Mouse (Mus musculus) MEL (cell line): Measurements from ENCODE around the gene Xpo6. TPM values are rescaled to one million over a fixed set of nuclear protein-coding genes. Genes with fewer than 3 reads are reported as not detected.

ENCODE experiments used
- DNase-seq: peaks from one replicate; pipeline ENCODE4 v3.0.0; 2011; ENCODE audit warnings: low read depth, low spot score
- H3K27ac ChIP-seq: 2 replicates; pipeline ENCODE4 v1.5.1; 2012; ENCODE audit warnings: low read depth, mild to moderate bottlenecking, control low read depth, low read length, moderate library complexity; ENCODE audit not compliant: control insufficient read depth
- H3K27me3 ChIP-seq, 2 experiments: fragments of 150-350 bp in 1 of 2; sonication (generic) in 1 of 2; 2 replicates each; pipeline ENCODE4 v1.6.1; 2012; ENCODE audit warnings: low read length in 2 of 2, mild to moderate bottlenecking in 2 of 2, improper control_type of control experiment in 1 of 2, moderate library complexity in 1 of 2; ENCODE audit not compliant: insufficient read depth in 2 of 2, control insufficient read depth in 1 of 2
- H3K36me3 ChIP-seq, 2 experiments: 2 replicates each; pipeline ENCODE4 v1.6.1; 2012 to 2014; ENCODE audit warnings: low read length in 2 of 2, improper control_type of control experiment in 1 of 2, inconsistent platforms in 1 of 2, mild to moderate bottlenecking in 1 of 2; ENCODE audit not compliant: insufficient read depth in 2 of 2, control insufficient read depth in 1 of 2
- H3K4me1 ChIP-seq, 2 experiments: fragments of 150-350 bp in 1 of 2; sonication (generic) in 1 of 2; 2 replicates each; pipeline ENCODE4 v1.6.1; 2012; ENCODE audit warnings: low read length in 2 of 2, improper control_type of control experiment in 1 of 2, mild to moderate bottlenecking in 1 of 2; ENCODE audit not compliant: insufficient read depth in 2 of 2, control insufficient read depth in 1 of 2
- H3K4me3 ChIP-seq, 2 experiments: fragments of 150-350 bp in 1 of 2; sonication (generic) in 1 of 2; 2 replicates each; pipeline ENCODE4 v1.5.1; 2012; ENCODE audit warnings: low read depth in 2 of 2, low read length in 2 of 2, mild to moderate bottlenecking in 2 of 2, moderate library complexity in 2 of 2, control low read depth in 1 of 2, improper control_type of control experiment in 1 of 2; ENCODE audit not compliant: control insufficient read depth in 1 of 2, insufficient read depth in 1 of 2
- H3K79me2 ChIP-seq: 2 replicates; pipeline ENCODE4 v1.6.1; 2012; ENCODE audit warnings: mild to moderate bottlenecking, low read length, moderate library complexity; ENCODE audit not compliant: control insufficient read depth, poor library complexity, insufficient read depth
- H3K9ac ChIP-seq: 2 replicates; pipeline ENCODE4 v1.6.1; 2012; ENCODE audit warnings: low read depth, mild to moderate bottlenecking, control low read depth, low read length, moderate library complexity; ENCODE audit not compliant: control insufficient read depth, poor library complexity, severe bottlenecking
- H3K9me3 ChIP-seq: fragments of 150-350 bp; sonication (generic); replicated peaks from 2 replicates; pipeline ENCODE4 v1.6.1; 2012; ENCODE audit warnings: mild to moderate bottlenecking, low read length, improper control_type of control experiment, moderate library complexity; ENCODE audit not compliant: insufficient read depth
- CHD1 ChIP-seq: IDR thresholded peaks from 2 replicates; pipeline ENCODE4 v1.6.1; 2012; ENCODE audit warnings: low read depth, mild to moderate bottlenecking, inconsistent platforms, low read length, improper control_type of control experiment
- CTCF ChIP-seq, 3 experiments: IDR thresholded peaks in 2 of 3; conservative IDR thresholded peaks in 1 of 3; 2 replicates each; pipeline ENCODE4 v1.5.1; 2011 to 2012; ENCODE audit warnings: low read length in 3 of 3, low read depth in 2 of 3, mild to moderate bottlenecking in 2 of 3, improper control_type of control experiment in 1 of 3, inconsistent platforms in 1 of 3, mixed read lengths in 1 of 3, moderate library complexity in 1 of 3; ENCODE audit not compliant: control insufficient read depth in 1 of 3, insufficient read depth in 1 of 3, poor library complexity in 1 of 3, severe bottlenecking in 1 of 3
- E2F4 ChIP-seq: IDR thresholded peaks from 2 replicates; pipeline ENCODE4 v1.6.1; 2011; ENCODE audit warnings: low read depth, low read length, improper control_type of control experiment, borderline replicate concordance
- ELF1 ChIP-seq: IDR thresholded peaks from 2 replicates; pipeline ENCODE4 v1.6.1; 2014; ENCODE audit warnings: low read depth, mild to moderate bottlenecking, inconsistent platforms, low read length, improper control_type of control experiment, moderate library complexity
- GABPA ChIP-seq: IDR thresholded peaks from 2 replicates; pipeline ENCODE4 v1.6.1; 2012; ENCODE audit warnings: low read depth, mild to moderate bottlenecking, inconsistent platforms, low read length, improper control_type of control experiment, moderate library complexity
- GATA1 ChIP-seq: IDR thresholded peaks from 2 replicates; pipeline ENCODE4 v1.6.1; 2011; ENCODE audit warnings: low read depth, low read length, improper control_type of control experiment
- HCFC1 ChIP-seq: IDR thresholded peaks from 2 replicates; pipeline ENCODE4 v1.6.1; 2012; ENCODE audit warnings: low read depth, mild to moderate bottlenecking, inconsistent platforms, low read length, improper control_type of control experiment, moderate library complexity
- MAX ChIP-seq: IDR thresholded peaks from 2 replicates; pipeline ENCODE4 v1.6.1; 2011; ENCODE audit warnings: low read length, improper control_type of control experiment
- MAZ ChIP-seq: IDR thresholded peaks from 2 replicates; pipeline ENCODE4 v1.6.1; 2012; ENCODE audit warnings: low read depth, mild to moderate bottlenecking, inconsistent platforms, low read length, improper control_type of control experiment
- MEF2A ChIP-seq: IDR thresholded peaks from 2 replicates; pipeline ENCODE4 v1.6.1; 2014; ENCODE audit warnings: low read depth, mild to moderate bottlenecking, inconsistent platforms, low read length, improper control_type of control experiment; ENCODE audit not compliant: poor library complexity, insufficient replicate concordance, severe bottlenecking; ENCODE audit errors: extremely low read depth
- NELFE ChIP-seq: IDR thresholded peaks from 2 replicates; pipeline ENCODE4 v1.6.1; 2011; ENCODE audit warnings: low read depth, low read length, improper control_type of control experiment
- NRF1 ChIP-seq: IDR thresholded peaks from 2 replicates; pipeline ENCODE4 v1.6.1; 2014; ENCODE audit warnings: low read depth, mild to moderate bottlenecking, inconsistent platforms, low read length, improper control_type of control experiment, moderate library complexity; ENCODE audit not compliant: poor library complexity, insufficient read depth, severe bottlenecking
- POLR2AphosphoS5 ChIP-seq: IDR thresholded peaks from 2 replicates; pipeline ENCODE4 v1.6.1; 2012; ENCODE audit warnings: low read depth, borderline replicate concordance, mild to moderate bottlenecking, inconsistent platforms, low read length, moderate library complexity, mixed read lengths
- RAD21 ChIP-seq: IDR thresholded peaks from 2 replicates; pipeline ENCODE4 v1.6.1; 2011; ENCODE audit warnings: mild to moderate bottlenecking, low read depth, low read length, improper control_type of control experiment
- SIN3A ChIP-seq: IDR thresholded peaks from 2 replicates; pipeline ENCODE4 v1.6.1; 2012; ENCODE audit warnings: low read length, improper control_type of control experiment, inconsistent platforms
- SMC3 ChIP-seq: IDR thresholded peaks from 2 replicates; pipeline ENCODE4 v1.6.1; 2011; ENCODE audit warnings: low read depth, low read length, improper control_type of control experiment
- TAL1 ChIP-seq: IDR thresholded peaks from 2 replicates; pipeline ENCODE4 v1.6.1; 2012; ENCODE audit warnings: mild to moderate bottlenecking, inconsistent platforms, low read length, moderate library complexity, mixed read lengths
- TBP ChIP-seq: IDR thresholded peaks from 2 replicates; pipeline ENCODE4 v1.8.0; 2011; ENCODE audit warnings: low read depth, low read length, improper control_type of control experiment
- TCF12 ChIP-seq: IDR thresholded peaks from 2 replicates; pipeline ENCODE4 v1.6.1; 2014; ENCODE audit warnings: low read depth, mild to moderate bottlenecking, inconsistent platforms, low read length, improper control_type of control experiment, moderate library complexity
- UBTF ChIP-seq: IDR thresholded peaks from 2 replicates; pipeline ENCODE4 v1.6.1; 2012; ENCODE audit warnings: low read depth, mild to moderate bottlenecking, inconsistent platforms, low read length, improper control_type of control experiment, moderate library complexity, borderline replicate concordance; ENCODE audit not compliant: insufficient read depth
- ZC3H11A ChIP-seq: IDR thresholded peaks from 2 replicates; pipeline ENCODE4 v1.6.1; 2012; ENCODE audit warnings: low read depth, mild to moderate bottlenecking, inconsistent platforms, low read length, improper control_type of control experiment
- ZMIZ1 ChIP-seq: IDR thresholded peaks from 2 replicates; pipeline ENCODE4 v1.6.1; 2012; ENCODE audit warnings: low read depth, mild to moderate bottlenecking, inconsistent platforms, low read length, improper control_type of control experiment, moderate library complexity
- polyA plus RNA-seq, 2 experiments: library from polyadenylated mRNA; stranded (reverse) in 1 of 2; unstranded in 1 of 2; fragments of >175 nt in 1 of 2; fragments of >200 nt in 1 of 2; gene quantifications; 2 replicates each; pipeline versions ENCODE4 v1.2.1 to v1.2.4; 2012; ENCODE audit warnings: low replicate concordance in 2 of 2, low read depth in 1 of 2; ENCODE audit not compliant: insufficient read length in 2 of 2, insufficient read depth in 1 of 2, missing spikeins in 1 of 2
- total RNA-seq: library from RNA; depleted of rRNA; stranded (reverse); fragments of 300-350 nt; gene quantifications from 2 replicates; pipeline ENCODE4 v1.2.3, GENCODE M21; 2012

Xpo6 gene
- total and polyA plus RNA-seq, 3 experiments = 89.3 to 365 (median 197) TPM

DNA sequence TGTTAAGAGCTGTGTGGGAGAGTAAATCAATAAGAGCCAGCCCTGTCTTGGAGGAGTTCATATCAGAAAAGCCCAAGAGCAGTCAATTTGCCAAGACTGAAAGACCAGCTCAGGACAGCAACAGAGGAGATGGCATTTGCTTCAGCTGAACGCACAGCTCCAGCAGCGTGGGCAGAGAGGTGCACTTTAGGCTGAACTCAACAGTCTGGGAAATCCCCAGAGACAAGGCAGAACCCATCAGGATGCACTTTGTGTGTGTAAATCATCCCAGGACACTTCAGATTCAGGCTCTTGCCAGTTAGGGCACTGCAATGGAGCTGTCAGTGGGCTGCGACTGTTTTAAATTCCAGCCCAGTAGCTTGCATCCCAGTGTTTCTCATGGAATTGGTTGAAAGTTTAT lies 22.5 kb upstream of the Xpo6 start:
- H3K27ac ChIP-seq = no peak overlapping the region
- H3K9ac ChIP-seq = no peak overlapping the region
- H3K4me1 ChIP-seq = no peaks in the 10 kb centered on the region
- no peak for DNase-seq
- TF ChIP-seq TCF12 = no peak
- no peak for TF ChIP-seq MEF2A
- no peak for TF ChIP-seq UBTF
- TF ChIP-seq SMC3 = no peak
- TF ChIP-seq RAD21 = no peak
- no peak for TF ChIP-seq CHD1
- TF ChIP-seq GABPA = no peak
- TF ChIP-seq GATA1 = no peak
- no peak for TF ChIP-seq E2F4
- TF ChIP-seq CTCF (IDR thresholded peaks at IDR 0.05 in 2 of 3, conservative IDR thresholded peaks at IDR 0.05 in 1 of 3; ENCODE audit: control insufficient read depth in 1 of 3, insufficient read depth in 1 of 3, low read depth in 2 of 3, low read length in 3 of 3, poor library complexity in 1 of 3, severe bottlenecking in 1 of 3) = no peak
- TF ChIP-seq TBP = no peak
- TF ChIP-seq ELF1 = no peak
- TF ChIP-seq, all 39 proteins: peak for 0
- H3K27me3 ChIP-seq = peaks cover 27 to 28% of the 10 kb centered on the region in 2 experiments
- no peaks in the 10 kb centered on the region for H3K9me3 ChIP-seq
- H3K36me3 ChIP-seq = no peaks in the 10 kb centered on the region
- no peaks in the 10 kb centered on the region for H3K79me2 ChIP-seq
- no peak overlapping the region for H3K4me3 ChIP-seq

DNA sequence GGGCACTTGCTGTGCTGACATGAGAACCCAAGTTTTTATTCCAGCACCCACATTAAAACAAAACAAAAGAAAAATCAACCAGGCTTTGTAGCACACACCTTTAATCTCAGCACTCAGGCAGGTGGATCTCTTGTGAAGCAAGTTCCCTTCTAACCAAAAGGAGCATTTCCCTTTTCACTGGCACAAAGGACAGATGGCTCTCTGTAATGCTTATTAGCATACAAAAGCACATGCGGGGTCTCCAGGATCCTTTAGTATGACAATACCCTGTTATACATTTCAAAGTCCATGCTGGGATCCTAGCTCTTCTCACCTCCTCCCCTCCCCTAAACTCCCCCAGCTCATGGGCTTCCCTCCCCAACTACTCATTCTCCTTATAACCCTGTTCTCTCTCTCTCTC lies 20.3 kb upstream of the Xpo6 start:
- no peak for DNase-seq
- Histone ChIP-seq H3K4me1 (no peaks in the 10 kb centered on the region), H3K79me2 (no peaks in the 10 kb centered on the region), H3K27ac (no peak overlapping the region), H3K27me3 (peaks cover 32 to 35% of the 10 kb centered on the region in 2 experiments), H3K9me3 (no peaks in the 10 kb centered on the region), H3K9ac (no peak overlapping the region), H3K4me3 (no peak overlapping the region), H3K36me3 (no peaks in the 10 kb centered on the region)
- no peak for TF ChIP-seq MAX
- no peak for TF ChIP-seq HCFC1
- no peak for TF ChIP-seq ZMIZ1
- TF ChIP-seq ZC3H11A = no peak
- no peak for TF ChIP-seq E2F4
- no peak for TF ChIP-seq NELFE
- TF ChIP-seq NRF1 = no peak
- no peak for TF ChIP-seq MAZ
- no peak for TF ChIP-seq POLR2AphosphoS5
- no peak for TF ChIP-seq TAL1
- no peak for TF ChIP-seq GABPA
- no peak for TF ChIP-seq SIN3A
